Mouse (Mus musculus): ENCODE results near the gene Tmem17. TPM values are rescaled to one million over a fixed set of nuclear protein-coding genes. Genes with fewer than 3 reads are reported as not detected.

Tmem17 gene
- polyA plus RNA-seq (2012) = not detected in 2 replicates

DNA sequence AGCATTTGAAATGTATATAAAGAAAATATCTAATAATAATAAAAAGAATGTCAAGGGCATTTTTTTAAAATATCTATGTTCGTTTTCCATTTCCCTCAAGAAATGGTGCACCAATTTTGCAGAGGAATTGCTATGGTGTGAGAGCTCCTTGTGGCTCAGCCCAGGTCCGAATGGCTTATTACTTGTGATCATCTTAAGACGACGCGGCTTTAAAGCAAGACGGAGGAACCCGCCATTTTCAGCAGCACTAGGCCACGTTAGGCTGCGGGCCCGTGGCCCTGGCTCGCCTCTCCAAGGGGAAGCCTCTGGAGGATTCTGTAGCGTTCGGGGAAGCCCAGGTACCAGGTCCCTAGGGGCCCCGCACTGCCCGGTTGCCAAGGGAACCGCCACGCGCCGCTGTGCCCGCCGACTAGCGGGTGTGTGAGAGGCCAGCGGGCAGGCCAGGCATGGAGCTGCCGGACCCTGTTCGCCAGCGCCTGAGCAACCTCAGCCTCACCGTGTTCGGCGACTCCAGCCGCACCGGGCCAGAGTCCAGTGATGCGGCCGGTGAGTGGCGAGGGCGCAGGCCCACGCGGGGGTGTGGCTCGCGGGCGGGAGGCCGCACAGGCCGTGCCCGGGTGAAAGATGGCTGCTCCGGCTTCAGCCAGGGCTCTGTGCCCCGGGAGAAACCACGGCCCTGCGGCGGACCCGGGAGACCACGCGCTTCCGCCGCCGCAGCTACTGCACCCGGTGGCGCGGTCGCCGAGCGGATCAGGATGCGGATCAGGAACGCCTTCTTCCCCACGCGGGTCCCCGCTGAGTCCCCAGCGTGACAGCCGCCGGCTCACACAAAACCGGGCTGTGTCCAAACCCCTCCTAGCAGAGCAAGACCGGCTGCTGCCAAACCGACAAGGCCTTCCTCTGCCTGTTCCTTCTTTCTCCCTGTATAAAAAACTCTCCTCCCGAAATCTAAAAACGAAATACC, at the start of gene Tmem17:
TSS of gene Tmem17 (plus strand) at position 51 of the 964 bp plus-strand sequence.
- H3K4me3 ChIP-seq (replicated peaks) = peak within 1 kb of the TSS; percentile 79
- no peaks in the 10 kb centered on the region for H3K9me3 ChIP-seq (ENCODE audit: control insufficient read depth, low read length)
- TF ChIP-seq GATA1 (IDR thresholded peaks at IDR 0.05; ENCODE audit: low read length) (no peak), TAL1 (IDR thresholded peaks at IDR 0.05; ENCODE audit: low read length) (no peak)
- peaks cover 11% of the 10 kb centered on the region for H3K4me1 ChIP-seq (ENCODE audit: control insufficient read depth)
- no peaks in the 10 kb centered on the region for H3K36me3 ChIP-seq (ENCODE audit: control insufficient read depth)
- no peaks in the 10 kb centered on the region for H3K27me3 ChIP-seq (ENCODE audit: control insufficient read depth)

DNA sequence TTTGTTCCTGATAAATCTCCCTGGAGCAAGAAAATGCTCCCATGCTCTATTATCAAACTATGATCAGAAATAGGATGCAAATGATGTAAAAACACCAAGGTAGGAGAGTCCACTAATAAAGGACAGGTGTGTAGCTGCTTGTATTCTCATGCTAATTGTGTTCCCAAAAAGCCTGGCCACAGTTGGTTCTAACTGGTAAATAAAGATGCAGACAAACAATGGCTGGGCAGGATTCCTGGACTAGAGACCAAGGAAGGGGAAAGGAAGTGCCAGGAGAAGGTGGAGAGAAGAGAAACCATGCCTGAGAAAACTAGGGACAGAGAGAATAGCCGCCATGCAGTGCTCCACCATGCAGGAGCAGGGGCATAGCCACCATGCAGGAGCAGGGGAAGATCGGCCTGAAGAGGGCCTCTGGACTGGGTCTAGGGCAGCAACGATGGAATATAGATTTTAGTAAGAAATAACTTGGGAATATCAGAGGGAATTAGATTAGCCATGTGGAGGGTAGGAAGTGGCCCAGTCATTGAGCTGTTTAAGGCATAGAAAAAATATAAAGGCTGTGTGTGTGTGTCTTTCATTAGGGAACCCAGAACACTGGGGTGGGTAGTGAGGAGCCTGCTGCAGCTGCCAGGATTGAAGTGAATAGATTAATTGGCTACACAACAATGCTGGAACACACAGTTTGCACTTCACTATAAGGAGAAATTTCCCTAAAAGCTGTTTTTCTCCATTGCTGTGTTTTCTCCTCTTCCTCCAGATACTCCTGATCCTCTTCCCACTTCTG, 31.9 kb upstream of the Tmem17 start:
- Histone ChIP-seq H3K9me3 (ENCODE audit: control insufficient read depth, low read length) (no peaks in the 10 kb centered on the region), H3K36me3 (ENCODE audit: control insufficient read depth) (no peaks in the 10 kb centered on the region), H3K4me1 (ENCODE audit: control insufficient read depth) (no peaks in the 10 kb centered on the region), H3K27me3 (ENCODE audit: control insufficient read depth) (no peaks in the 10 kb centered on the region), H3K4me3 (replicated peaks) (no peak overlapping the region)
- TF ChIP-seq TAL1 (IDR thresholded peaks at IDR 0.05; ENCODE audit: low read length) (no peak), GATA1 (IDR thresholded peaks at IDR 0.05; ENCODE audit: low read length) (no peak)

- TF ChIP-seq GATA1 (IDR thresholded peaks at IDR 0.05; ENCODE audit: low read length) = no peak
- no peak for TF ChIP-seq TAL1 (IDR thresholded peaks at IDR 0.05; ENCODE audit: low read length)
- H3K4me1 ChIP-seq (ENCODE audit: control insufficient read depth) = no peaks in the 10 kb centered on the region
- no peaks in the 10 kb centered on the region for H3K9me3 ChIP-seq (ENCODE audit: control insufficient read depth, low read length)
- no peaks in the 10 kb centered on the region for H3K36me3 ChIP-seq (ENCODE audit: control insufficient read depth)
- no peaks in the 10 kb centered on the region for H3K27me3 ChIP-seq (ENCODE audit: control insufficient read depth)
- H3K4me3 ChIP-seq (replicated peaks) = no peak overlapping the region
Measured at GRCm38 (mm10) chr11:22481639-22482361, 30.1 kb upstream of the Tmem17 start.

DNA sequence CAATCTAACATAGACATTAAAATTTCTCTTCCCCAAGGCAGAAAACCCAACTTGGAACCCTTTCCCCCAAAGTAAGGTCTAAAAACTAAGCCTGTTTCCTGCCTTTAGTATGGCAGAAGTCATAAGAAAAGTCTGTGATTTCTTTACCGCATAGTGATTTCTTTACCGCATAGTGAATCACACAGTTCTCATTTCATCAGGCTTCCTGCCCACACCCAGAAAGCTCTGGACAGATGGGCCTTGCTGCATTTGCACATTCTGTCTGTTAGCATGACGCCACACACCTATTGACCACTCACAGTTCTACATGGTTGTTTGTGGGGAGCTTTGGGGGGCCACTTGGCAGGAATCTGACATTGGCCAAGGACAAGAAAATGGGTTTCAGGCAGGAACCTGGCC, 29.5 kb upstream of the Tmem17 start:
- Histone ChIP-seq H3K27me3 (ENCODE audit: control insufficient read depth) (no peaks in the 10 kb centered on the region), H3K9me3 (ENCODE audit: control insufficient read depth, low read length) (no peaks in the 10 kb centered on the region), H3K4me1 (ENCODE audit: control insufficient read depth) (no peaks in the 10 kb centered on the region), H3K4me3 (replicated peaks) (no peak overlapping the region), H3K36me3 (ENCODE audit: control insufficient read depth) (no peaks in the 10 kb centered on the region)
- no peak for TF ChIP-seq TAL1 (IDR thresholded peaks at IDR 0.05; ENCODE audit: low read length)
- no peak for TF ChIP-seq GATA1 (IDR thresholded peaks at IDR 0.05; ENCODE audit: low read length)

- H3K9me3 ChIP-seq (ENCODE audit: control insufficient read depth, low read length) = no peaks in the 10 kb centered on the region
- no peaks in the 10 kb centered on the region for H3K36me3 ChIP-seq (ENCODE audit: control insufficient read depth)
- TF ChIP-seq GATA1 (IDR thresholded peaks at IDR 0.05; ENCODE audit: low read length) (no peak), TAL1 (IDR thresholded peaks at IDR 0.05; ENCODE audit: low read length) (no peak)
- H3K4me1 ChIP-seq (ENCODE audit: control insufficient read depth) = no peaks in the 10 kb centered on the region
- no peaks in the 10 kb centered on the region for H3K27me3 ChIP-seq (ENCODE audit: control insufficient read depth)
- H3K4me3 ChIP-seq (replicated peaks) = no peak overlapping the region
Measured at GRCm38 (mm10) chr11:22493694-22494319, 18.1 kb upstream of the Tmem17 start.

DNA sequence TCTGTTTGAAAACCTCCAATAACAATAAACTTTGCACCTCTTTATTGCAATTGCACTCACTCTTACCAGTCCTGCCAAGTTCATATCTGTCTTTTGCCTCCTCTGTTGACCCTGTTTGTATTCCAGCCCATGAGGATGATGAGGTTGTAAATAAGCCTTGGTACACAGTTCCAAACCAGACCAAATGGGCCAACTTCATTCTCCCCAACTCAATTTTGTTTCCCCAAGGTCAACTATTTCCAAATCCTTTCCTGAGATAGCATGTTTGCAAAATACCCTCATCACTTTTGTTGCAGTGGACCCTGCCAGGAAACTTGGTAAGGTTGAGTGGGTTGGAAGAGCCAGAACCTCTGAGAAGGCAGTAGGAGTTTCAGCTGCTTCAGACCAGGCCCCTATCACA, 16.9 kb upstream of the Tmem17 start:
- Histone ChIP-seq H3K36me3 (ENCODE audit: control insufficient read depth) (no peaks in the 10 kb centered on the region), H3K4me3 (replicated peaks) (no peak overlapping the region), H3K4me1 (ENCODE audit: control insufficient read depth) (no peaks in the 10 kb centered on the region), H3K9me3 (ENCODE audit: control insufficient read depth, low read length) (no peaks in the 10 kb centered on the region), H3K27me3 (ENCODE audit: control insufficient read depth) (no peaks in the 10 kb centered on the region)
- TF ChIP-seq GATA1 (IDR thresholded peaks at IDR 0.05; ENCODE audit: low read length) (no peak), TAL1 (IDR thresholded peaks at IDR 0.05; ENCODE audit: low read length) (no peak)

GRCm38 (mm10) chr11:22499396-22499795, 12.5 kb upstream of the Tmem17 start:
- Histone ChIP-seq H3K27me3 (ENCODE audit: control insufficient read depth) (no peaks in the 10 kb centered on the region), H3K36me3 (ENCODE audit: control insufficient read depth) (no peaks in the 10 kb centered on the region), H3K9me3 (ENCODE audit: control insufficient read depth, low read length) (no peaks in the 10 kb centered on the region), H3K4me1 (ENCODE audit: control insufficient read depth) (no peaks in the 10 kb centered on the region), H3K4me3 (replicated peaks) (no peak overlapping the region)
- no peak for TF ChIP-seq TAL1 (IDR thresholded peaks at IDR 0.05; ENCODE audit: low read length)
- no peak for TF ChIP-seq GATA1 (IDR thresholded peaks at IDR 0.05; ENCODE audit: low read length)

- Histone ChIP-seq H3K4me1 (ENCODE audit: control insufficient read depth) (no peaks in the 10 kb centered on the region), H3K4me3 (replicated peaks) (no peak overlapping the region), H3K27me3 (ENCODE audit: control insufficient read depth) (no peaks in the 10 kb centered on the region), H3K9me3 (ENCODE audit: control insufficient read depth, low read length) (no peaks in the 10 kb centered on the region), H3K36me3 (ENCODE audit: control insufficient read depth) (no peaks in the 10 kb centered on the region)
- no peak for TF ChIP-seq GATA1 (IDR thresholded peaks at IDR 0.05; ENCODE audit: low read length)
- no peak for TF ChIP-seq TAL1 (IDR thresholded peaks at IDR 0.05; ENCODE audit: low read length)
Measured at GRCm38 (mm10) chr11:22499886-22500285, 12.0 kb upstream of the Tmem17 start.
